Mouse (Mus musculus) CH12F3 (cell line): ENCODE results near the gene Syde2.
"Not testable (repeated sequence)": the region's sequence is repeated elsewhere in the genome, so short reads cannot be mapped to it uniquely, and the experiment has no call there.

Experiments
- in situ Hi-C: fragments of 300-500 bp; cut with MboI; formaldehyde crosslinking; loops from 2 replicates; pipeline ENCODE4 v1.14.3; 2020; ENCODE audit warnings: low sequenced_read_pairs

Syde2 gene

GRCm38 (mm10) chr3:145964473-145964872 is 23.2 kb upstream of the Syde2 start:
- in situ Hi-C loops: no loop called here

GRCm38 (mm10) chr3:145965583-145965982 is 22.1 kb upstream of the Syde2 start:
- in situ Hi-C loops: not testable (repeated sequence)

- in situ Hi-C loops: no loop called here
Measured at GRCm38 (mm10) chr3:145966806-145967205, 20.9 kb upstream of the Syde2 start.

- in situ Hi-C loops: no loop called here
Measured at GRCm38 (mm10) chr3:145969031-145969501, 18.6 kb upstream of the Syde2 start.

GRCm38 (mm10) chr3:145971501-145971900 is 16.2 kb upstream of the Syde2 start:
- in situ Hi-C loops: no loop called here

- in situ Hi-C loops: no loop called here
Measured at GRCm38 (mm10) chr3:145974986-145975385, 12.7 kb upstream of the Syde2 start.

- in situ Hi-C loops: no loop called here
Measured at GRCm38 (mm10) chr3:145985333-145985925, 2.2 kb upstream of the Syde2 start.

- in situ Hi-C loops: no loop called here
Measured at GRCm38 (mm10) chr3:145986317-145987001, 1.2 kb upstream of the Syde2 start.

- in situ Hi-C loops: no loop called here
Measured at GRCm38 (mm10) chr3:145987970-145988683, 457 bp downstream of the Syde2 start.

- in situ Hi-C loops: no loop called here
Measured at GRCm38 (mm10) chr3:145988684-145989575, 1.3 kb downstream of the Syde2 start.

- in situ Hi-C loops: no loop called here
Measured at GRCm38 (mm10) chr3:145989576-145990081, 2.0 kb downstream of the Syde2 start.

- in situ Hi-C loops: no loop called here
Measured at GRCm38 (mm10) chr3:145991130-145991529, 3.5 kb downstream of the Syde2 start.

- in situ Hi-C loops: no loop called here
Measured at GRCm38 (mm10) chr3:145991976-145992730, 4.5 kb downstream of the Syde2 start.

- in situ Hi-C loops: no loop called here
Measured at GRCm38 (mm10) chr3:145992796-145993195, 5.1 kb downstream of the Syde2 start.

- in situ Hi-C loops: no loop called here
Measured at GRCm38 (mm10) chr3:145993481-145994201, 6.0 kb downstream of the Syde2 start.

- in situ Hi-C loops: no loop called here
Measured at GRCm38 (mm10) chr3:145995489-145995888, 7.8 kb downstream of the Syde2 start.

GRCm38 (mm10) chr3:145996539-145996938 is 8.9 kb downstream of the Syde2 start:
- in situ Hi-C loops: not testable (repeated sequence)

GRCm38 (mm10) chr3:146004347-146005051 is 16.8 kb downstream of the Syde2 start:
- in situ Hi-C loops: no loop called here

- in situ Hi-C loops: no loop called here
Measured at GRCm38 (mm10) chr3:146007872-146008271, 20.2 kb downstream of the Syde2 start.
